Mouse (Mus musculus) forebrain, embryonic 15.5 days (tissue): ENCODE measurements around the gene Adora3. TPM values are rescaled to one million over a fixed set of nuclear protein-coding genes. Genes with fewer than 3 reads are reported as not detected.
"Not testable (repeated sequence)": the region's sequence is repeated elsewhere in the genome, so short reads cannot be mapped to it uniquely, and the experiment has no call there.

ENCODE experiments used
- ATAC-seq: fragments of 200-750 bp; cut with Nextera tagmentation; replicated peaks from 2 replicates; pipeline ENCODE4 v1.8.0; 2017; ENCODE audit warnings: mild to moderate bottlenecking, moderate TSS enrichment, moderate library complexity
- H3K27ac ChIP-seq: fragments of 300-500 bp; sonication (generic); replicated peaks from 2 replicates; pipeline ENCODE4 v1.5.1; 2015; ENCODE audit warnings: mild to moderate bottlenecking, inconsistent platforms
- H3K27me3 ChIP-seq: fragments of 300-500 bp; sonication (generic); 2 replicates; pipeline ENCODE4 v1.6.1; 2015; ENCODE audit warnings: inconsistent platforms
- H3K36me3 ChIP-seq: fragments of 300-500 bp; sonication (generic); 2 replicates; pipeline ENCODE4 v1.6.1; 2015; ENCODE audit warnings: mild to moderate bottlenecking, inconsistent platforms
- H3K4me1 ChIP-seq: fragments of 300-500 bp; sonication (generic); 2 replicates; pipeline ENCODE4 v1.6.1; 2015; ENCODE audit warnings: inconsistent platforms
- H3K4me2 ChIP-seq: fragments of 300-500 bp; sonication (generic); replicated peaks from 2 replicates; pipeline ENCODE4 v1.6.1; 2015; ENCODE audit warnings: mild to moderate bottlenecking, inconsistent platforms
- H3K4me3 ChIP-seq: fragments of 300-500 bp; sonication (generic); 2 replicates; pipeline ENCODE4 v1.5.1; 2015; ENCODE audit warnings: mild to moderate bottlenecking, inconsistent platforms
- H3K9ac ChIP-seq: fragments of 300-500 bp; sonication (generic); replicated peaks from 2 replicates; pipeline ENCODE4 v1.6.1; 2015; ENCODE audit warnings: mild to moderate bottlenecking, inconsistent platforms
- H3K9me3 ChIP-seq: fragments of 300-500 bp; sonication (generic); 2 replicates; pipeline ENCODE4 v1.6.1; 2016; ENCODE audit warnings: inconsistent platforms
- WGBS: fragments of 180-500 bp; shearing (Covaris S2); methylation state at CpG from one replicate; pipeline ENCODE4 v1.1.7; 2015; ENCODE audit warnings: mixed read lengths; 5-methylcytosine and 5-hydroxymethylcytosine counted together
- polyA plus RNA-seq: library from polyadenylated mRNA; unstranded; fragments of >200 nt; fragmentation: Nextera tagmentation; extraction: Ambion mirVana; gene quantifications from 2 replicates; pipeline ENCODE4 v1.2.1, GENCODE M21; 2015

Gene Adora3
- polyA plus RNA-seq, 1 experiment from 2014 or later = 0.23 TPM

- WGBS = 76% methylated on average over 11 of the region's 11 CpGs
Observed at GRCm38 (mm10) chr3:105910519-105911190, 40.0 kb downstream of the Adora3 start.

GRCm38 (mm10) chr3:105912097-105912880 is 41.6 kb downstream of the Adora3 start:
- no peaks in the 10 kb centered on the region for H3K27me3 ChIP-seq
- H3K4me1 ChIP-seq = no peaks in the 10 kb centered on the region
- WGBS = 86% methylated on average over 9 of the region's 9 CpGs
- no peaks in the 10 kb centered on the region for H3K9me3 ChIP-seq
- H3K4me3 ChIP-seq = no peak overlapping the region
- H3K4me2 ChIP-seq = no peak overlapping the region
- no peak for ATAC-seq
- no peaks in the 10 kb centered on the region for H3K36me3 ChIP-seq
- no peak overlapping the region for H3K27ac ChIP-seq
- no peak overlapping the region for H3K9ac ChIP-seq

More at GRCm38 (mm10) chr3:105910519-105911190, 40.0 kb downstream of the Adora3 start:
- no peaks in the 10 kb centered on the region for H3K27me3 ChIP-seq
- H3K36me3 ChIP-seq = no peaks in the 10 kb centered on the region
- H3K4me2 ChIP-seq = no peak overlapping the region
- no peaks in the 10 kb centered on the region for H3K4me1 ChIP-seq
- H3K9ac ChIP-seq = no peak overlapping the region
- H3K4me3 ChIP-seq = no peak overlapping the region
- no peaks in the 10 kb centered on the region for H3K9me3 ChIP-seq
- ATAC-seq = no peak
- H3K27ac ChIP-seq = no peak overlapping the region

GRCm38 (mm10) chr3:105913839-105914681 is 43.4 kb downstream of the Adora3 start:
- Histone ChIP-seq H3K4me3 (no peak overlapping the region), H3K27ac (no peak overlapping the region), H3K36me3 (no peaks in the 10 kb centered on the region), H3K9me3 (no peaks in the 10 kb centered on the region), H3K4me2 (no peak overlapping the region), H3K4me1 (no peaks in the 10 kb centered on the region), H3K9ac (no peak overlapping the region), H3K27me3 (no peaks in the 10 kb centered on the region)
- ATAC-seq = no peak
- WGBS = 81% methylated on average over 10 of the region's 10 CpGs

- Histone ChIP-seq H3K4me2 (no peak overlapping the region), H3K9me3 (no peaks in the 10 kb centered on the region), H3K36me3 (no peaks in the 10 kb centered on the region), H3K4me1 (no peaks in the 10 kb centered on the region), H3K9ac (no peak overlapping the region), H3K27ac (no peak overlapping the region), H3K4me3 (no peak overlapping the region), H3K27me3 (no peaks in the 10 kb centered on the region)
- 38% methylated on average over 1 of the region's 1 CpGs for WGBS
- ATAC-seq = no peak
Observed at GRCm38 (mm10) chr3:105915281-105915680, 44.6 kb downstream of the Adora3 start.

GRCm38 (mm10) chr3:105916455-105916854 is 45.8 kb downstream of the Adora3 start:
- H3K4me1 ChIP-seq, H3K9me3 ChIP-seq, H3K9ac ChIP-seq, H3K36me3 ChIP-seq, H3K4me3 ChIP-seq, H3K27me3 ChIP-seq, H3K27ac ChIP-seq, ATAC-seq, H3K4me2 ChIP-seq: not testable (repeated sequence)

GRCm38 (mm10) chr3:105917656-105918354 is 47.1 kb downstream of the Adora3 start:
- Histone ChIP-seq H3K4me2 (no peak overlapping the region), H3K36me3 (no peaks in the 10 kb centered on the region), H3K4me1 (no peaks in the 10 kb centered on the region), H3K27me3 (no peaks in the 10 kb centered on the region), H3K9ac (no peak overlapping the region), H3K4me3 (no peak overlapping the region), H3K27ac (no peak overlapping the region), H3K9me3 (no peaks in the 10 kb centered on the region)
- no peak for ATAC-seq
- 79% methylated on average over 10 of the region's 10 CpGs for WGBS

- Histone ChIP-seq H3K9ac (no peak overlapping the region), H3K36me3 (no peaks in the 10 kb centered on the region), H3K27me3 (no peaks in the 10 kb centered on the region), H3K27ac (no peak overlapping the region), H3K4me1 (no peaks in the 10 kb centered on the region), H3K4me3 (no peak overlapping the region), H3K9me3 (no peaks in the 10 kb centered on the region), H3K4me2 (no peak overlapping the region)
- 83% methylated on average over 3 of the region's 3 CpGs for WGBS
- no peak for ATAC-seq
Observed at GRCm38 (mm10) chr3:105918355-105918745, 47.7 kb downstream of the Adora3 start.

GRCm38 (mm10) chr3:105920743-105921142 is 50.1 kb downstream of the Adora3 start:
- not testable (repeated sequence) for H3K4me3 ChIP-seq, H3K9me3 ChIP-seq, H3K4me1 ChIP-seq, H3K27ac ChIP-seq, H3K4me2 ChIP-seq, ATAC-seq, H3K27me3 ChIP-seq, H3K9ac ChIP-seq, H3K36me3 ChIP-seq

- 82% methylated on average over 2 of the region's 2 CpGs for WGBS
- Histone ChIP-seq H3K4me3 (no peak overlapping the region), H3K4me2 (no peak overlapping the region), H3K36me3 (no peaks in the 10 kb centered on the region), H3K27me3 (no peaks in the 10 kb centered on the region), H3K27ac (no peak overlapping the region), H3K4me1 (no peaks in the 10 kb centered on the region), H3K9ac (no peak overlapping the region), H3K9me3 (no peaks in the 10 kb centered on the region)
- ATAC-seq = no peak
Observed at GRCm38 (mm10) chr3:105921959-105922358, 51.3 kb downstream of the Adora3 start.

GRCm38 (mm10) chr3:105924616-105925015 is 54.0 kb downstream of the Adora3 start:
- no peak for ATAC-seq
- Histone ChIP-seq H3K27ac (no peak overlapping the region), H3K9me3 (no peaks in the 10 kb centered on the region), H3K36me3 (no peaks in the 10 kb centered on the region), H3K9ac (no peak overlapping the region), H3K4me2 (no peak overlapping the region), H3K4me3 (no peak overlapping the region), H3K27me3 (no peaks in the 10 kb centered on the region), H3K4me1 (no peaks in the 10 kb centered on the region)
- 90% methylated on average over 9 of the region's 9 CpGs for WGBS

GRCm38 (mm10) chr3:105927561-105928194 is 57.0 kb downstream of the Adora3 start:
- no peaks in the 10 kb centered on the region for H3K27me3 ChIP-seq
- WGBS = 84% methylated on average over 7 of the region's 7 CpGs
- no peaks in the 10 kb centered on the region for H3K9me3 ChIP-seq
- no peak for ATAC-seq
- H3K4me1 ChIP-seq = no peaks in the 10 kb centered on the region
- H3K27ac ChIP-seq = no peak overlapping the region
- no peak overlapping the region for H3K9ac ChIP-seq
- H3K4me2 ChIP-seq = no peak overlapping the region
- H3K36me3 ChIP-seq = no peaks in the 10 kb centered on the region
- H3K4me3 ChIP-seq = no peak overlapping the region
